Mouse (Mus musculus) gastrocnemius, adult 18-20 months (tissue): Measurements from ENCODE around the gene Rsph6a. TPM values are rescaled to one million over a fixed set of nuclear protein-coding genes. Genes with fewer than 3 reads are reported as not detected.

Experiments used
- DNase-seq: peaks from one replicate; pipeline ENCODE4 v3.0.0; 2021; ENCODE audit warnings: low spot score
- long read RNA-seq, 2 experiments: library from polyadenylated mRNA; stranded (forward); transcript quantifications; one replicate each; pipeline ENCODE4 v2.0.0; 2021
- total RNA-seq, 2 experiments: library from RNA; stranded (reverse); gene quantifications; 2 replicates each; pipeline ENCODE4 v1.2.3; 2021

The Rsph6a gene
- not detected for total RNA-seq
- long read RNA-seq, experiment 1 = 0 reads
- long read RNA-seq, experiment 2 = 0 reads

GRCm38 (mm10) chr7:19054047-19054776 is at the start of gene Rsph6a:
Gene Rsph6a, plus strand, starts transcription at chr7:19054690.
- DNase-seq = no peak

GRCm38 (mm10) chr7:19005417-19006121 is 48.9 kb upstream of the Rsph6a start:
- no peak for DNase-seq

- DNase-seq = peak; percentile 84
Measured at GRCm38 (mm10) chr7:19006476-19006875, 48.0 kb upstream of the Rsph6a start.

GRCm38 (mm10) chr7:19007026-19007977 is 47.2 kb upstream of the Rsph6a start:
- no peak for DNase-seq

GRCm38 (mm10) chr7:19010581-19010980 is 43.9 kb upstream of the Rsph6a start:
- DNase-seq = no peak

GRCm38 (mm10) chr7:19012025-19012621 is 42.4 kb upstream of the Rsph6a start:
- no peak for DNase-seq

- DNase-seq = no peak
Measured at GRCm38 (mm10) chr7:19012882-19013281, 41.6 kb upstream of the Rsph6a start.

- DNase-seq = no peak
Measured at GRCm38 (mm10) chr7:19014452-19014851, 40.0 kb upstream of the Rsph6a start.

GRCm38 (mm10) chr7:19016042-19016441 is 38.4 kb upstream of the Rsph6a start:
- no peak for DNase-seq

- no peak for DNase-seq
Measured at GRCm38 (mm10) chr7:19017909-19018308, 36.6 kb upstream of the Rsph6a start.

GRCm38 (mm10) chr7:19021048-19021447 is 33.4 kb upstream of the Rsph6a start:
- no peak for DNase-seq

GRCm38 (mm10) chr7:19022189-19022958 is 32.1 kb upstream of the Rsph6a start:
- DNase-seq = no peak

GRCm38 (mm10) chr7:19023357-19023814 is 31.1 kb upstream of the Rsph6a start, which contains the start of gene Foxa3:
Gene Foxa3, minus strand, starts transcription at chr7:19023538.
- peak; percentile 63 for DNase-seq

- peak; percentile 96 for DNase-seq
Measured at GRCm38 (mm10) chr7:19024096-19024506, 30.4 kb upstream of the Rsph6a start, which contains the start of gene Sympk. Gene Sympk, plus strand, starts transcription at chr7:19024377.

GRCm38 (mm10) chr7:19024581-19025255 is 29.8 kb upstream of the Rsph6a start:
- peak; percentile 30 for DNase-seq

- no peak for DNase-seq
Measured at GRCm38 (mm10) chr7:19028067-19028466, 26.4 kb upstream of the Rsph6a start.

GRCm38 (mm10) chr7:19029084-19029653 is 25.3 kb upstream of the Rsph6a start:
- DNase-seq = no peak

- no peak for DNase-seq
Measured at GRCm38 (mm10) chr7:19031641-19032040, 22.8 kb upstream of the Rsph6a start.

GRCm38 (mm10) chr7:19044616-19045015 is 9.9 kb upstream of the Rsph6a start:
- no peak for DNase-seq
